Mouse (Mus musculus): ENCODE results near the gene Gpank1. TPM values are rescaled to one million over a fixed set of nuclear protein-coding genes. Genes with fewer than 3 reads are reported as not detected.

Gpank1 gene
- polyA plus RNA-seq, 1 experiment: 17.4 TPM

DNA sequence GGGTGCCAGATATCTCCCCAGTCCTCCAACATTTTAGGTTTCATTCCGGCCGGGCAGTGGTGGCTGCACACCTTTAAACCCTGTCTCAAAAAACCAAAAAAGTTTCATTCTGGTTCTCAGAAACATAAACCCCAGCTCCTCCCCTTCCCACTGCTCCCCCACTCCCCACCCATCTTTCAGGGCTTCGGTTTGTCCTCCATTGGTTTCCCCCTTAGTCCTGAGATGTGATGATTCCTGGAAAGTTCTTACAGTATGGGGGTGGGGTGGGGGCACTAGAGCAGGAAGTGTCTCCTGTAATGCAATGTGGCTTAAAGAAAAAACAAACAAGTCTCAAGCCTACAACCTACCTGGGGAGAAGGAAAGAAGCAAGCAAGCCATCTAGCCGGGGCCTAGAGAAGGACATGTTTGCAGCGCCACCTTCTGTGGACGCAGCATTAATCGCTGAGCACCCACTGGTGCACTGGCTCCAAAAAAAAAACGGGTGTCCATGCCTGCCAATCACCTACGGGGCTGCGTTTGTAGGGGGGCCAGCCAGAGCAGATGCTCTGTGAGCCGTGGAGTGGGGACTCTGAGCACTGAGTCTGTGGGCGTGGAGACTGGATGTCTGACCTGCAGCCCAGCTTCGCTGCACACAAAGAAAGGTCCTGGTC is 15.4 kb upstream of the Gpank1 start:
- no peak overlapping the region for H3K4me3 ChIP-seq
- H3K4me2 ChIP-seq (ENCODE audit: low read depth): no peak overlapping the region
- no peak for TF ChIP-seq E2F4 (IDR thresholded peaks at IDR 0.05; ENCODE audit: insufficient read depth)
- H3ac ChIP-seq (ENCODE audit: control insufficient read depth, insufficient read length): no peak overlapping the region
- H3K36me3 ChIP-seq (ENCODE audit: control insufficient read depth, insufficient read depth): no peaks in the 10 kb centered on the region
- H3K27me3 ChIP-seq (ENCODE audit: control insufficient read depth, insufficient read depth, insufficient read length): no peaks in the 10 kb centered on the region
- H3K79me2 ChIP-seq (ENCODE audit: control insufficient read depth, insufficient read depth): no peaks in the 10 kb centered on the region

- Histone ChIP-seq H3ac (ENCODE audit: control insufficient read depth, insufficient read length) (no peak overlapping the region), H3K4me2 (ENCODE audit: low read depth) (no peak overlapping the region), H3K27me3 (ENCODE audit: control insufficient read depth, insufficient read depth, insufficient read length) (no peaks in the 10 kb centered on the region), H3K36me3 (ENCODE audit: control insufficient read depth, insufficient read depth) (no peaks in the 10 kb centered on the region), H3K4me3 (no peak overlapping the region), H3K79me2 (ENCODE audit: control insufficient read depth, insufficient read depth) (no peaks in the 10 kb centered on the region)
- TF ChIP-seq MYOD1 (IDR thresholded peaks at IDR 0.05; ENCODE audit: control insufficient read depth in 1 of 3, insufficient read length in 2 of 3, low read depth in 2 of 3): no peak
- TF ChIP-seq TCF3 (IDR thresholded peaks at IDR 0.05; ENCODE audit: insufficient read length, low read depth): no peak
- no peak for TF ChIP-seq REST (IDR thresholded peaks at IDR 0.05; ENCODE audit: insufficient read depth, insufficient read length)
- no peak for TF ChIP-seq CEBPB (IDR thresholded peaks at IDR 0.05; ENCODE audit: insufficient read depth, poor library complexity, severe bottlenecking)
- no peak for TF ChIP-seq POLR2A (IDR thresholded peaks at IDR 0.05; ENCODE audit: insufficient read length, low read depth)
Measured at GRCm38 (mm10) chr17:35106522-35106921, 14.7 kb upstream of the Gpank1 start.

GRCm38 (mm10) chr17:35108097-35108496 is 13.2 kb upstream of the Gpank1 start, which contains the start of gene Ly6g5c:
Gene Ly6g5c, plus strand, starts transcription at chr17:35108279.
- no peak for TF ChIP-seq REST (IDR thresholded peaks at IDR 0.05; ENCODE audit: insufficient read depth, insufficient read length)
- no peak for TF ChIP-seq USF1 (IDR thresholded peaks at IDR 0.05; ENCODE audit: low read depth)
- TF ChIP-seq CEBPB (IDR thresholded peaks at IDR 0.05; ENCODE audit: insufficient read depth, poor library complexity, severe bottlenecking): no peak
- no peak for TF ChIP-seq TCF12 (IDR thresholded peaks at IDR 0.05; ENCODE audit: insufficient read depth, poor library complexity, severe bottlenecking)
- TF ChIP-seq MYOG (IDR thresholded peaks at IDR 0.05; ENCODE audit: control insufficient read depth in 1 of 3, insufficient read depth in 1 of 3, insufficient read length in 2 of 3, low read depth in 2 of 3): no peak
- TF ChIP-seq E2F4 (IDR thresholded peaks at IDR 0.05; ENCODE audit: insufficient read depth): no peak
- TF ChIP-seq TCF3 (IDR thresholded peaks at IDR 0.05; ENCODE audit: insufficient read length, low read depth): no peak
- TF ChIP-seq SRF (IDR thresholded peaks at IDR 0.05; ENCODE audit: control insufficient read depth, insufficient read length, low read depth): no peak
- no peak for TF ChIP-seq POLR2AphosphoS2 (IDR thresholded peaks at IDR 0.05; ENCODE audit: insufficient read length, low read depth)
- TF ChIP-seq POLR2A (IDR thresholded peaks at IDR 0.05; ENCODE audit: insufficient read length, low read depth): no peak
- TF ChIP-seq MAX (IDR thresholded peaks at IDR 0.05; ENCODE audit: low read depth): no peak
- no peak for TF ChIP-seq MYOD1 (IDR thresholded peaks at IDR 0.05; ENCODE audit: control insufficient read depth in 1 of 3, insufficient read length in 2 of 3, low read depth in 2 of 3)
- no peak within 1 kb of the TSS for H3K4me3 ChIP-seq
- no peaks in the 10 kb centered on the region for H3K79me2 ChIP-seq (ENCODE audit: control insufficient read depth, insufficient read depth)
- no peaks in the 10 kb centered on the region for H3K36me3 ChIP-seq (ENCODE audit: control insufficient read depth, insufficient read depth)
- no peak within 1 kb of the TSS for H3ac ChIP-seq (ENCODE audit: control insufficient read depth, insufficient read length)
- no peaks in the 10 kb centered on the region for H3K27me3 ChIP-seq (ENCODE audit: control insufficient read depth, insufficient read depth, insufficient read length)
- H3K4me2 ChIP-seq (ENCODE audit: low read depth): no peak within 1 kb of the TSS

DNA sequence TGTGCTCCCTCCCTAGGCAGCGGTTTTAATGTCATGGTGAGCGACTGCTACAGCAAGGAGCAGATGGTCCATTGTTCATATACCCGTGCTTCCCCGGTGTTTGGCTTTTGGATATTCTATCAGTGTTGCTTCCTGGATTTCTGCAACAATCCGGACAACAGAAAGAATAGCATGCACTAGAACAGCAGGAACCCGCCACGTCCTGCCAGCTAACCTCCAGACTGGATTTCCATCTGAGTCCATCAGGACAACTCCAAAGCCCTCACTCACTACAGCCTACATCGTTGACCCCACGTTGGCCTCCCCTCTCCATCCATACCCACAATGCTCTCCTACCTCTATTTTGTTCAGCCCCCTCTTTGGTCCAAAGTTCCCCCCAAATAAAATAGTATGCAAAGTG is 9.5 kb upstream of the Gpank1 start:
- TF ChIP-seq E2F4 (IDR thresholded peaks at IDR 0.05; ENCODE audit: insufficient read depth): no peak
- TF ChIP-seq TCF12 (IDR thresholded peaks at IDR 0.05; ENCODE audit: insufficient read depth, poor library complexity, severe bottlenecking): no peak
- TF ChIP-seq USF1 (IDR thresholded peaks at IDR 0.05; ENCODE audit: low read depth): no peak
- no peak for TF ChIP-seq CEBPB (IDR thresholded peaks at IDR 0.05; ENCODE audit: insufficient read depth, poor library complexity, severe bottlenecking)
- no peak for TF ChIP-seq MYOG (IDR thresholded peaks at IDR 0.05; ENCODE audit: control insufficient read depth in 1 of 3, insufficient read depth in 1 of 3, insufficient read length in 2 of 3, low read depth in 2 of 3)
- no peak for TF ChIP-seq REST (IDR thresholded peaks at IDR 0.05; ENCODE audit: insufficient read depth, insufficient read length)
- no peak for TF ChIP-seq POLR2AphosphoS2 (IDR thresholded peaks at IDR 0.05; ENCODE audit: insufficient read length, low read depth)
- no peak for TF ChIP-seq MAX (IDR thresholded peaks at IDR 0.05; ENCODE audit: low read depth)
- no peak for TF ChIP-seq POLR2A (IDR thresholded peaks at IDR 0.05; ENCODE audit: insufficient read length, low read depth)
- TF ChIP-seq SRF (IDR thresholded peaks at IDR 0.05; ENCODE audit: control insufficient read depth, insufficient read length, low read depth): no peak
- TF ChIP-seq TCF3 (IDR thresholded peaks at IDR 0.05; ENCODE audit: insufficient read length, low read depth): no peak
- no peak for TF ChIP-seq MYOD1 (IDR thresholded peaks at IDR 0.05; ENCODE audit: control insufficient read depth in 1 of 3, insufficient read length in 2 of 3, low read depth in 2 of 3)
- Histone ChIP-seq H3K36me3 (ENCODE audit: control insufficient read depth, insufficient read depth) (peaks cover 6% of the 10 kb centered on the region), H3ac (ENCODE audit: control insufficient read depth, insufficient read length) (no peak overlapping the region), H3K4me2 (ENCODE audit: low read depth) (no peak overlapping the region), H3K4me3 (no peak overlapping the region), H3K79me2 (ENCODE audit: control insufficient read depth, insufficient read depth) (no peaks in the 10 kb centered on the region), H3K27me3 (ENCODE audit: control insufficient read depth, insufficient read depth, insufficient read length) (no peaks in the 10 kb centered on the region)

Data from myocyte (in vitro differentiated cells).